Mouse (Mus musculus): ENCODE data around the gene Bms1. TPM values are rescaled to one million over a fixed set of nuclear protein-coding genes. Genes with fewer than 3 reads are reported as not detected.

Bms1 gene
- total RNA-seq, 2 experiments from 2014 or later: 21.7 to 24.0 TPM

DNA sequence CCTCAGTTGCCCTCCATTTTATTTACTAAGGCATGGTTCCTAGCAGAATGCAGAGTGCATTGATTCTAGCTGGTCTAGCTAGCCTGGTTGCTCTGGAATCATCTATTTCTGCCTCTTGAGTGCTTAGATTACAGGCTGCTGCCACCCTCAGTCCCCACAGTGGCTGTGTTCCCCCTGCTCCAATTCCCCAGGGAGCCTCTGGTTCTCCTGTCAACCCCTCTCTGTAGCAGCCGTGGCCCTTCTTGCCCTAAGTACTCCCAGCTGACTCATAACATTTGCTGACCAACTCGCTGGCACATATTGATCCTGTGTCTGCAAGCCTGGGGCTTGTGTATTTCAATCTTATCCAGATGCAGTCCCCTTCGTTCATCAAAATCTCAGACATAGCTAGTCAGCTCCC lies 53.1 kb downstream of the Bms1 start:
- DNase-seq: no peak

GRCm38 (mm10) chr6:118365781-118366180 lies 53.5 kb downstream of the Bms1 start:
- DNase-seq: no peak

DNA sequence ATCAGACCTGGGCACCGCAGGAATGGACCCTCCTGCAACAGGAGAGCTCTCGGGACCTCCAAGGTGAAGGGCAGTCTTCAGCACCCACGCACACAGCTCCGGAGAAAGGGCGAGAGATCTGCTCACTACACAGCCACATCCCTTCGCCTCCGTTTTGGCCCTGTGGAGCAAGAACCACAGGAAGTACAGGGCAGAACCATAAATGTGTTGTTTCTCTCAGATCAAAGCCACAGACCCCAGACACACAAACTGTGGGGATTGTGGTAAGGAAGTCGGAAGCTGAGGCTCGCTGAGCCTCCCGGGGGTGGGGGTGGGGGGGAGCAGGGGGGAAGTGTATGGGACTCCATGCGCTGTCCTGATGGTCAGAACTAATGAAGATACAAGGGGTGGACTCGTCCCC lies 68.9 kb downstream of the Bms1 start:
- DNase-seq: no peak

GRCm38 (mm10) chr6:118348186-118348585 lies 71.1 kb downstream of the Bms1 start:
- no peak for DNase-seq

DNA sequence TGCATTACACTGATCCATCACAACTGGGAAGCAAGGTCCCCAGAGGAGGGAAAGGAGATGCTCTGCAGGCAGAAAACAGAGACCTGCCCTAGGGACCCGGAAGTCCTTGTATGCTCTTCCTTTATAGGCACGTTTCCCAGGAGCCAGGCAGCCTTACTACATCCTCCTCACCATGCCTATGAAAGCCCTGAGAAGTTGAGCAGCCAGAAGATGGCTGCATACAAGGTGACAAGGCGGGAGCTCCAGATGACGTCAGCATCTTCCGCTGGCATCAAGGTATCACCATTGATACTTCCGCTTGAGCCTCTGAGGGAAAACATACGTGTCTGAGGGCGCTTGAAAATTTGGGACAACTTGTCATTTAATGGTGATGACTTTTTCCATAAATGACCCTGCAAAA lies 72.0 kb downstream of the Bms1 start:
- DNase-seq: no peak

DNA sequence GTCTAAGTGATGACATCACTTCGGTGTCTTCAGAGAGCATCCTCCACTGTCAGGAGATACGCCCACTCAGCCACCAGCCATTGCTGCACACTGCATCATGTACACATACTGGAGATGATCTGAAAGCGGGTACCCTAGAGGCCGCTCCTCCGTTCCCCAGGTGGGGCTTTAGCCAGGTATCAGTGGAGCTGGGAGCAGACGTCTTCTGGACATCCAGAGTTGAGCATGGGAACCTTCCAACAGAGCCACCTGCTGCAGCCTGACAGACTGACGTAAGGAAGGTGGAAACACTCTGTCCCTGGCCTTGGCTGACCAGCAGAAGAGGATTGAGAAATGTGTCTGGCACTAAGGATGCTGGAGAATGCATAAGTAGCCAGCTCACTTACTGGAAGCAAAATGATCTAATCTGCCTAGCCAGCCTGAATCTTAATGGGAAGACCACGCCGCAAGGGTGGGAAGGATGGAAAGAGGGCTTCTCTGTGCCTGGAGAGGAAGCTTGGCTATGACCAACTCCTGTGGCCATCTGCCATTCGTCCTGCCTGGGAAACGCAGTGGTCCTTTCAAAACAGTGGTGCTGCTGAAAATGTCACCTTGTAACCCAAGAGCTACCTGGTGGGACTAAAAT lies 77.3 kb downstream of the Bms1 start:
- peak; percentile 38 for DNase-seq

GRCm38 (mm10) chr6:118337660-118338059 lies 81.6 kb downstream of the Bms1 start:
- no peak for DNase-seq

DNA sequence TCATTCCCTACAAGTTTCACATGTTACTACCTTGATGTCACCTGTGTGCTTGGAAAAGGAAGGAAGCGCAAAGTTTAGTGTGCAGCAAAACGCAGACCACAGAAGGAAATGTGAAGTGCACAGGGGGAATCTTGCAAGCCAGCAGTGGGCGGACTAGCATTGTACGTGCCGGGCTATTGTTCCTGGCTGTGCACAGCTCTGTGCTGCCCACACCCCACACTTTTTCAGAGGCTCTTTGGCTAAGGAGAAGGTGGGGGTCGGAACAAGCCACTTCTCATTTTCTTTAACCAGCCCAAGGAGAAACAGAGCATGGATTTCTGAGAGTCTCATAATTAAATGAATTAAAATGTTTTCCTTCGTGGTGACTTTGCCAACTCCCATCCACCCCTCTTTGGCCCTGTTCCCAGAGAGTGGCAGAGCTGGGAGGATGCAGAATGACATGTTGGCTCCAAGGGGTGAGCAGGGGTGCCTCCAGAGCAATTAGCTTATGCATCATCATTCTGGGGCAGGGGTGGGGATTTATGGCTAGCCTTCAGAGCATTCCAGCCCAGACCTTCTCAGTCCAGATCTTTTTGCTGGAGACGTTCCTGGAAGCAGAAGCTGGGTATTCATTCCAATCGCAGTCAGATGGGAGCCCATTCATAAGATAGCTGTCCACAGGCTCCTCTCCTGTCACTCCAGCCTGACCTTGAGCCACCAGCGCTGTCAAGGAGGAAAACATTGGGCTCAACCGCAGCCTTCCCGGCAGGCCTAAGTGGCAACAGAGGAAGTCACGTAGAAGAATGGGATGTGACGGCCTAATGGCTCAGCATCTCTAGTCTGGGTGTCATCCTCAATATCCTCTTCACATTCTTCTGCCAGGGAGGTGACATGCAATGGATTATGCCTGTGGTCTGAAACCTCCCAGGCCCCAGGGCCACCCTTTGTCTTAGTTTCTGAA lies 82.5 kb downstream of the Bms1 start:
- DNase-seq: no peak

- no peak for DNase-seq
Measured at GRCm38 (mm10) chr6:118335934-118336450, 83.3 kb downstream of the Bms1 start.

DNA sequence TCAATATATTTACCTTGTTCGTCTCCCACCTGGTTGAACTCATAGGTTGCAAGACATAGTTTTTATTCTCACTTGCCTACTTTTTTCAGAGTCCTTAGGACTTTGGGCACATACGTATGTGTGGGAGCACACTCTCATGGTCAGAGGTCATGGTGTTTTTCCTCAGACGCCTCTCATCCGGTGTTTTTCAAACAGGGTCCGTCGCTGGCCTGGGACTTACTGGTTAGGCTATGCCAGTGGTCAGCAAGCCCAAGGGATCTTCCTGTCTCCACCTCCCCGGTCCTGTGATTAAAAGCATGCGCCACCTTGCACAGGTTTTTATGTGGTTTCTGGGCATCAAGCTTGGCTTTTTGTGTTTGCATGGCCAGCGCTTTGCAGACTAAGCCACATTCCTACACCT lies 85.4 kb downstream of the Bms1 start:
- DNase-seq: no peak

Small RNA genes lying within 50 kb of the gene (microRNA-seq; reads per million reads assigned to microRNA genes)
- 0 reads per million in 2 experiments for gene Gm25953 (ENCODE audit: borderline replicate concordance in 2 of 2)

Other genes starting within 250 kb of the Bms1 start
- gene Ret, start 221.8 kb downstream of the Bms1 start, total RNA-seq (2021): 1 to 10 TPM; 6.5 to 9.5 TPM
- gene Zfp248, start 36.1 kb upstream of the Bms1 start, total RNA-seq (2021): 1 to 10 TPM; 1.1 to 1.2 TPM
- 1 to 10 TPM; 6.9 to 7.3 TPM for gene Zfp9, start 59.8 kb upstream of the Bms1 start, total RNA-seq (2021)
- gene Ankrd26, start 142.8 kb upstream of the Bms1 start, total RNA-seq (2021): 1 to 10 TPM; 1.8 to 2.7 TPM

Measured in gastrocnemius, postnatal 25 days (tissue).